In genomic region chr12:98430683-98431082, GRCm38 (mm10) we compare ENCODE assay signal across 14 mouse cellular contexts.
"Had no signal": no experiment of that assay in that cellular context is flagged by ENCODE, and none has a peak within 500 bp of the region (broad histone marks: within the 10 kb centered on the region; RNA-seq: fewer than 3 reads in every experiment).

No protein-coding gene starts in this region.

- H3K4me2 ChIP-seq: limb, embryonic 15.5 days; liver, embryonic 12.5 days; lung, embryonic 14.5 days; midbrain, embryonic 12.5 days had no signal

- H3K27me3 ChIP-seq: limb, embryonic 15.5 days; liver, embryonic 12.5 days; midbrain, embryonic 12.5 days had no signal

- H3K9me3 ChIP-seq: limb, embryonic 15.5 days; liver, embryonic 12.5 days; midbrain, embryonic 12.5 days had no signal

- DNase-seq: kidney, adult 18-20 months; kidney, postnatal 10 days; layer of hippocampus, adult 9-11 months; layer of hippocampus, postnatal 36 days; lung, embryonic 14.5 days; lung, postnatal 10 days; lung, postnatal 4 days; spleen, adult 18-20 months; thymus, adult 18-20 months; thymus, postnatal 14 days had no signal

- H3K36me3 ChIP-seq: limb, embryonic 15.5 days; liver, embryonic 12.5 days had no signal

- H3K4me1 ChIP-seq: limb, embryonic 15.5 days; liver, embryonic 12.5 days; midbrain, embryonic 12.5 days had no signal

- ATAC-seq: liver, embryonic 12.5 days had no signal

- H3K4me3 ChIP-seq: limb, embryonic 15.5 days; liver, embryonic 12.5 days; midbrain, embryonic 12.5 days; myocyte had no signal

- H3K27ac ChIP-seq: limb, embryonic 15.5 days; liver, embryonic 12.5 days; midbrain, embryonic 12.5 days had no signal

- H3K9ac ChIP-seq: limb, embryonic 15.5 days; liver, embryonic 12.5 days; lung, embryonic 14.5 days; midbrain, embryonic 12.5 days had no signal
